Mouse (Mus musculus): ENCODE results near the gene Sema5a.

Sema5a gene

GRCm38 (mm10) chr15:32437654-32438053 is 193.0 kb downstream of the Sema5a start:
- DNase-seq (ENCODE audit: low spot score in 2 of 2) = peak; percentile 23 to 64

GRCm38 (mm10) chr15:32442745-32443144 is 198.1 kb downstream of the Sema5a start:
- DNase-seq (ENCODE audit: low spot score in 2 of 2) = no peak

- DNase-seq (ENCODE audit: low spot score in 2 of 2) = no peak
These were observed 203.1 kb downstream of the Sema5a start for GRCm38 (mm10) chr15:32447558-32448349.

- no peak for DNase-seq (ENCODE audit: low spot score in 2 of 2)
These were observed 214.4 kb downstream of the Sema5a start for GRCm38 (mm10) chr15:32459046-32459445.

GRCm38 (mm10) chr15:32460238-32460637 is 215.6 kb downstream of the Sema5a start:
- no peak for DNase-seq (ENCODE audit: low spot score in 2 of 2)

- DNase-seq (ENCODE audit: low spot score in 2 of 2) = no peak
These were observed 227.0 kb downstream of the Sema5a start for GRCm38 (mm10) chr15:32471480-32472050.

- no peak for DNase-seq (ENCODE audit: low spot score in 2 of 2)
These were observed 236.1 kb downstream of the Sema5a start for GRCm38 (mm10) chr15:32480747-32481146.

GRCm38 (mm10) chr15:32485064-32485964 is 240.7 kb downstream of the Sema5a start:
- DNase-seq (ENCODE audit: low spot score in 2 of 2) = no peak

GRCm38 (mm10) chr15:32487968-32488367 is 243.4 kb downstream of the Sema5a start:
- no peak for DNase-seq (ENCODE audit: low spot score in 2 of 2)

- DNase-seq (ENCODE audit: low spot score in 2 of 2) = no peak
These were observed 249.6 kb downstream of the Sema5a start for GRCm38 (mm10) chr15:32494219-32494618.

- no peak for DNase-seq (ENCODE audit: low spot score in 2 of 2)
These were observed 250.3 kb downstream of the Sema5a start for GRCm38 (mm10) chr15:32494899-32495298.

GRCm38 (mm10) chr15:32496880-32497279 is 252.3 kb downstream of the Sema5a start:
- DNase-seq (ENCODE audit: low spot score in 2 of 2) = no peak

GRCm38 (mm10) chr15:32505941-32506340 is 261.3 kb downstream of the Sema5a start:
- no peak for DNase-seq (ENCODE audit: low spot score in 2 of 2)

GRCm38 (mm10) chr15:32508282-32508681 is 263.7 kb downstream of the Sema5a start:
- no peak for DNase-seq (ENCODE audit: low spot score in 2 of 2)

- DNase-seq (ENCODE audit: low spot score in 2 of 2) = no peak
These were observed 270.3 kb downstream of the Sema5a start for GRCm38 (mm10) chr15:32514877-32515276.

- DNase-seq (ENCODE audit: low spot score in 2 of 2) = no peak
These were observed 273.3 kb downstream of the Sema5a start for GRCm38 (mm10) chr15:32517954-32518353.

- DNase-seq (ENCODE audit: low spot score in 2 of 2) = no peak
These were observed 287.9 kb downstream of the Sema5a start for GRCm38 (mm10) chr15:32532539-32532938.

- no peak for DNase-seq (ENCODE audit: low spot score in 2 of 2)
These were observed 289.0 kb downstream of the Sema5a start for GRCm38 (mm10) chr15:32533541-32534080.

GRCm38 (mm10) chr15:32536755-32537503 is 292.3 kb downstream of the Sema5a start:
- no peak for DNase-seq (ENCODE audit: low spot score in 2 of 2)

GRCm38 (mm10) chr15:32537504-32537792 is 292.8 kb downstream of the Sema5a start:
- DNase-seq (ENCODE audit: low spot score in 2 of 2) = no peak

- no peak for DNase-seq (ENCODE audit: low spot score in 2 of 2)
These were observed 293.5 kb downstream of the Sema5a start for GRCm38 (mm10) chr15:32538092-32538491.

- no peak for DNase-seq (ENCODE audit: low spot score in 2 of 2)
These were observed 298.1 kb downstream of the Sema5a start for GRCm38 (mm10) chr15:32542746-32543145.
